Mouse (Mus musculus): ENCODE results near the gene Ano1. TPM values are rescaled to one million over a fixed set of nuclear protein-coding genes. Genes with fewer than 3 reads are reported as not detected.

Gene Ano1
- polyA plus RNA-seq, 1 experiment: 1.5 TPM

DNA sequence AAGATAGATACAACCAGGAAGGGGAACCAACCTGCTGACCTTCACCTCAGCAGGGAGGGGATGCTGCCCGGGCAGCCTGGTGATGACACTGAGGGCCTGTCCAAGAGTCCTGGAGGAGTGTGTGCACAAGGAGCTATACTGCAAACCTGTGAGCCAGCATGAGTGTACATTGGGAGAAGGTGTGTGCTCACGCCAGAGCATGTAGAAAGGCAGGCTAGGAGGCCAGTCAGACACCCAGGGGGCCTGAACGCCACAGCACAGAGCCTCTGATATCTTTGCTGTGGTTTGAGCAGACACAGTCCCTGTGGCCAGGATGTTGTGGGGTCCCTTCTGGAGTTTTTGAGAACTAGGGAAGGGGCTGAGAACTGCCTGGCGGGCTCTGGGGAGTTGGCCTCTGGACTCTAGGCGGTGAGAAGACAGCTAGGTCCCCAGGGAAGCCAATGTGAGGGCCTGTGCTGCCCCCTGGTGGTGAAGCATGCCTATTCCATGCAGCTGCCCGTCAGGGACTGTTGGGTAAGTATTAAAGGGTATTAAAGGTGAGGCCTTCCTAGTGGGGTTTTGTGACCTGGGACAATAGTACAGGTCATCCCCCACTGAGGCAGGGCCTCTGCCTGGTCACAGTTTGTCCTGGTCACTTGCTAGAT is 24.2 kb upstream of the Ano1 start:
- peak; percentile 87 for TF ChIP-seq CTCF (IDR thresholded peaks at IDR 0.05; ENCODE audit: control insufficient read depth, insufficient read depth, low read length)
- no peak for TF ChIP-seq POLR2A (IDR thresholded peaks at IDR 0.05; ENCODE audit: borderline replicate concordance, control insufficient read depth, low read depth, low read length)
- H3K27ac ChIP-seq (ENCODE audit: control insufficient read depth, insufficient read depth, low read depth, low read length, poor library complexity): no peak overlapping the region
- H3K4me3 ChIP-seq (replicated peaks; ENCODE audit: control insufficient read depth, low read depth, low read length): no peak overlapping the region
- no peaks in the 10 kb centered on the region; the same call in 1 of the 2 replicates for H3K4me1 ChIP-seq (ENCODE audit: control insufficient read depth, insufficient read depth, low read length)
- WGBS: 27% methylated on average over 6 of the region's 6 CpGs

- Histone ChIP-seq H3K4me1 (ENCODE audit: control insufficient read depth, insufficient read depth, low read length) (no peaks in the 10 kb centered on the region; the same call in 1 of the 2 replicates), H3K4me3 (replicated peaks; ENCODE audit: control insufficient read depth, low read depth, low read length) (no peak overlapping the region), H3K27ac (ENCODE audit: control insufficient read depth, insufficient read depth, low read depth, low read length, poor library complexity) (no peak overlapping the region)
- TF ChIP-seq POLR2A (IDR thresholded peaks at IDR 0.05; ENCODE audit: borderline replicate concordance, control insufficient read depth, low read depth, low read length): no peak
- TF ChIP-seq CTCF (IDR thresholded peaks at IDR 0.05; ENCODE audit: control insufficient read depth, insufficient read depth, low read length): no peak
- WGBS: 75% methylated on average over 3 of the region's 3 CpGs
Measured at GRCm38 (mm10) chr7:144775214-144775613, 23.4 kb upstream of the Ano1 start.

DNA sequence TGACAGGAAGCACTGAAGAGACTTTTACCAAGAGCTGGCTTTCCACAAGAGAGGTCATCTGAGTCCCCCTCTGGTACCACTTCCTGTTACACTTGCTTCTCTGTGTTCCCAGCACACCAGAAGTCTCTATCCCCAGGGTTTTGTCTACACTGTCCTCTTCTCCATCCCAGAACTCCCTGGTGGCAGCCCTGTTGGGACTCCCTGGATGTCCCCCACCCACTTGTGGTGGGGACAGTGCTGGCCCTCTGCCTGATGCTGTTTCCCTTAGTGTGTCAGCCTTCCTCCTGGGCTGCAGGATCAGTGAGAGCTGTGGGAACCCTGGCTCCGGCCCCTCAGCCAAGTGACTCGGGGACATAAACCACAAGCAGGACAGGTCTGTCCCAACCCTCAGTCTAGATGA is 22.5 kb upstream of the Ano1 start:
- Histone ChIP-seq H3K27ac (ENCODE audit: control insufficient read depth, insufficient read depth, low read depth, low read length, poor library complexity) (no peak overlapping the region), H3K4me1 (ENCODE audit: control insufficient read depth, insufficient read depth, low read length) (no peaks in the 10 kb centered on the region; the same call in 1 of the 2 replicates), H3K4me3 (replicated peaks; ENCODE audit: control insufficient read depth, low read depth, low read length) (no peak overlapping the region)
- TF ChIP-seq POLR2A (IDR thresholded peaks at IDR 0.05; ENCODE audit: borderline replicate concordance, control insufficient read depth, low read depth, low read length) (no peak), CTCF (IDR thresholded peaks at IDR 0.05; ENCODE audit: control insufficient read depth, insufficient read depth, low read length) (no peak)
- WGBS: 5% methylated on average over 2 of the region's 2 CpGs

DNA sequence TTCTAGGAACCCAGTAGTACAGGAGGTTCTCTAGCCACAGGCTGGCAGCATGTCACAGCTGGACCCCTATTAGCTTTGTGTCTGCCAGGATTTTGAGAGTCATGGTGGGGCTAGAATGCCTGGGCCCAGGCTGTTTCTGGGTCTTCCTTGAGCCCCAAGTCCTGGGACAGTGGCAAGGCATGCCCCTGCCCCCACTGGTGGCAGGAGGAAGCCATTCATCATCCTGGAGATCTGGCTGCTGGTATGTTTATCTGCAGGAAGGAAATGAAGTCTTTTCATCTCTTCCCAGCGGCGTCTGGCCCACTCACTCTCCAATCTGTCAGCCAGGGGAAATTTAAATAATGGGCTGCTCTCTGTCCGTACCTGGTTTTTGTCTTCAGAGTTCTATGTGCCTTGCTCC is 18.3 kb upstream of the Ano1 start:
- Histone ChIP-seq H3K4me3 (replicated peaks; ENCODE audit: control insufficient read depth, low read depth, low read length) (no peak overlapping the region), H3K4me1 (ENCODE audit: control insufficient read depth, insufficient read depth, low read length) (peaks cover 1% of the 10 kb centered on the region; the same call in 1 of the 2 replicates), H3K27ac (ENCODE audit: control insufficient read depth, insufficient read depth, low read depth, low read length, poor library complexity) (no peak overlapping the region)
- TF ChIP-seq POLR2A (IDR thresholded peaks at IDR 0.05; ENCODE audit: borderline replicate concordance, control insufficient read depth, low read depth, low read length): no peak
- TF ChIP-seq CTCF (IDR thresholded peaks at IDR 0.05; ENCODE audit: control insufficient read depth, insufficient read depth, low read length): no peak
- WGBS: 7% methylated on average over 3 of the region's 3 CpGs

DNA sequence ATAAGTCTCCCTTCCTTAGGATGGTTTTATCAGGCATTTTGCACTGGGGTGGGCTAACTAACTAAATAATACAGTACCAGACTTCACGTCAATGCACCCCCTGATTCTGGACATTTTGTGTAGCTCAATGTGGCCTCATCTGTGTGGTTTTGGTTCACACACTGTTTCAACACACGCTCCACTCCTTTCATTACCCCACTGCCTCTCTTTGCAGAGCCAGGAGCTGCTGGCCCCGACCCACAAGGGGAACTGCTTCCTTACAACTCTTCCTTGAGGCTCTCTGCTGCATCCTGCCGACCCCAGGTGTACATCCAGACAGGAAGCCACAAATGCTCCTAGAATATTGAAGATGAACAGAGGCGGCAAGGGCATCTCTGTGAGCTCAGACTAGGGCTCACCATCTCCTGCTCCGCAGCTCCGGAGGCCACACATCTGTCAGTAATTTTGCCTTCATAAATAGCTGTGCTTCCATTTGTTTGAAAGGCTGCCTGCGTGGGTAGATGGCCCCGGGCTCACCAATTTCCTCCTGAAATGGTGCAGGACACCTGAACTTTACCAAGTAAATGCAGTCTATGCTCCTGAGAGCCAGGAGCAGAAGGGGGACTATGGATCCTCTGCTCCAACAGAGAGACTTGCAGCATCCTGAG is 17.8 kb upstream of the Ano1 start:
- H3K4me1 ChIP-seq (ENCODE audit: control insufficient read depth, insufficient read depth, low read length): peaks cover 1% of the 10 kb centered on the region; the same call in 1 of the 2 replicates
- H3K27ac ChIP-seq (ENCODE audit: control insufficient read depth, insufficient read depth, low read depth, low read length, poor library complexity): no peak overlapping the region
- no peak for TF ChIP-seq CTCF (IDR thresholded peaks at IDR 0.05; ENCODE audit: control insufficient read depth, insufficient read depth, low read length)
- no peak for TF ChIP-seq POLR2A (IDR thresholded peaks at IDR 0.05; ENCODE audit: borderline replicate concordance, control insufficient read depth, low read depth, low read length)
- H3K4me3 ChIP-seq (replicated peaks; ENCODE audit: control insufficient read depth, low read depth, low read length): no peak overlapping the region
- 4% methylated on average over 9 of the region's 9 CpGs for WGBS

- 53% methylated on average over 1 of the region's 1 CpGs for WGBS
- Histone ChIP-seq H3K4me3 (replicated peaks; ENCODE audit: control insufficient read depth, low read depth, low read length) (no peak overlapping the region), H3K4me1 (ENCODE audit: control insufficient read depth, insufficient read depth, low read length) (peaks cover 1% of the 10 kb centered on the region; the same call in 1 of the 2 replicates), H3K27ac (ENCODE audit: control insufficient read depth, insufficient read depth, low read depth, low read length, poor library complexity) (no peak overlapping the region)
- TF ChIP-seq CTCF (IDR thresholded peaks at IDR 0.05; ENCODE audit: control insufficient read depth, insufficient read depth, low read length): no peak
- TF ChIP-seq POLR2A (IDR thresholded peaks at IDR 0.05; ENCODE audit: borderline replicate concordance, control insufficient read depth, low read depth, low read length): no peak
Measured at GRCm38 (mm10) chr7:144768845-144769244, 17.1 kb upstream of the Ano1 start.

- WGBS: 83% methylated on average over 11 of the region's 11 CpGs
- H3K27ac ChIP-seq (ENCODE audit: control insufficient read depth, insufficient read depth, low read depth, low read length, poor library complexity): no peak overlapping the region
- TF ChIP-seq POLR2A (IDR thresholded peaks at IDR 0.05; ENCODE audit: borderline replicate concordance, control insufficient read depth, low read depth, low read length): no peak
- TF ChIP-seq CTCF (IDR thresholded peaks at IDR 0.05; ENCODE audit: control insufficient read depth, insufficient read depth, low read length): no peak
- H3K4me3 ChIP-seq (replicated peaks; ENCODE audit: control insufficient read depth, low read depth, low read length): no peak overlapping the region
- peaks cover 1% of the 10 kb centered on the region; the same call in 1 of the 2 replicates for H3K4me1 ChIP-seq (ENCODE audit: control insufficient read depth, insufficient read depth, low read length)
Measured at GRCm38 (mm10) chr7:144764537-144765282, 12.9 kb upstream of the Ano1 start.

DNA sequence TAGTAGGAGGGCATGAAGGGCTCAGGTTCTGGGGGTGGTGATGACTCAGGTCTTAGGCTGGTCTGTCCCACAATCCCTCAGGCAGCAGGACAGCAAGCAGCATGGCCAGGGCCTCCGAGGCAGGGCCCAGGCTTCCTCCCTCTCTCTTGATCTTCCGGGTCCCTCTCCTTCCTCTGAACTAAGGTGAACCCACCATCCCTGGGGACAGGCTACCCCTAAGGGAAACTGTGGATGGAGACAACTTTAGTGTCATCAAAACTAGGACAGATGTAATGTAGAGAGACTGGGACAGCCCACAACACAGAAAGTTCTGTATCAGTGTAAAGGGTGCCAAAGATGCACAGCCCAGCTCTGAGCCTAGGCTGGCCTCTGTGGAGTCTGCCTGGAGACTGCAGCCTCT is 12.2 kb upstream of the Ano1 start:
- TF ChIP-seq CTCF (IDR thresholded peaks at IDR 0.05; ENCODE audit: control insufficient read depth, insufficient read depth, low read length): no peak
- TF ChIP-seq POLR2A (IDR thresholded peaks at IDR 0.05; ENCODE audit: borderline replicate concordance, control insufficient read depth, low read depth, low read length): no peak
- H3K4me1 ChIP-seq (ENCODE audit: control insufficient read depth, insufficient read depth, low read length): peaks cover 1% of the 10 kb centered on the region; the same call in 1 of the 2 replicates
- H3K27ac ChIP-seq (ENCODE audit: control insufficient read depth, insufficient read depth, low read depth, low read length, poor library complexity): no peak overlapping the region
- H3K4me3 ChIP-seq (replicated peaks; ENCODE audit: control insufficient read depth, low read depth, low read length): no peak overlapping the region
- 65% methylated on average over 2 of the region's 2 CpGs for whole genome bisulfite sequencing

Data from bone marrow, adult 2 months (tissue).